Mouse (Mus musculus) frontal cortex, adult 2 months (tissue): ENCODE measurements at regions not wholly inside any gene's neighbourhood (a gene's known extent, or its start where the extent isn't known, plus 50 kb on each side); places are given as distances from the start of the nearest gene placed in this dataset.

ENCODE experiments used
- DNase-seq, 2 experiments: peaks; one replicate each; pipeline ENCODE4 v3.0.0; 2022; ENCODE audit warnings: low spot score in 1 of 2; ENCODE audit errors: extremely low spot score in 1 of 2

DNA sequence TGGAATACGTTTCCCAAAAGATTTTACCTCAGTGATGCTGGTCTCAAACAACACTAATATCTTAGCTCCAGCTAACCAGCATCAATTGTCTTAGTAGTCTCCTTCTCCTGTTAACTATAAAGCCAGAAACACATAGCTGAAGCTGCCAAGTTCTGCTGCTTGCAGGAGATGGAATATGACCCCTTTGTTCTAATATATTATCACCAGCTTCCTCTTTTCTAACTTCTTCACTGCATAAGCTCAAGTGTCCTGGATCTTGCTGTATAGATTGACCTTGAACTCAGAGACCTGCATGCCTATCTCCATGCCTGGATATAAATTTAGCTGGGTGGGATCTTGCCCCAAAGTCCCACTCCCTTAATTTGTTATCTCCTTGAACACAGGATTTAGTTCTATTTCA lies 94.8 kb downstream of the Rbm46 start:
- DNase-seq = no peak

DNA sequence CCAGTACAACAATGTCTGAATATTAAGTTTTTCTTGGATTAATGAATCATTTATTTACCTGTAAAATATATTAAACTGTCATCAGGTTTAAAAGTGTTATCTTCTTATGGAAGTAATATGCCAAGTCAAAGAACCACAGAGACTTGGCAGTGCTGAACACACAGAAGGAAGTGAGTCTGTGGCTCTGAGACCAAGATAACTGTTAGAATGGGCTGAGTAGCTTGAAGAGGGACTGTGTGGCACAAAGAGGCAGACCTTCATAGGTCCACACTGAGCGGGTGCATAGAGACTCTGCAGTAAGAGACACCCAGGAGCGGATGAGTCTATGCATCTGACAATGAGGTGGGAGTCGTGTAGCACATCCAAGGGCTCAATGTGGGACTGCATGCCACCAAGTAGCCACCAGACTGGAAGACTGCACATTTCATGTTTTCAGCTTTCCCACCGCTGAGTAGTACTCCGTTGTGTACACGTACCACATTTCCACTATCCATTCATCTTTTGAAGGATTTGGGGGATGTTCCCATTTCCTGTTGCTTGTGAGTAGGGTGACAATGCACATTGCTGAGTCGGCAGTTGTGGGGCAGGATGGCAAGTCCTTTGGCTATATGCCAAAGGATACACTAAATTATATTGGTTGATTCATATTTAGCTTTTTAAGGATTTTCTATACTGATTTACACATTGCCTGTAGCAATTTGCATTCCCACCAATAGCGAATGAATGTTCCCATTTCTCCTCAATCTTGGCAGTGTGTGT lies 105.6 kb downstream of the Rbm46 start:
- no peak for DNase-seq

DNA sequence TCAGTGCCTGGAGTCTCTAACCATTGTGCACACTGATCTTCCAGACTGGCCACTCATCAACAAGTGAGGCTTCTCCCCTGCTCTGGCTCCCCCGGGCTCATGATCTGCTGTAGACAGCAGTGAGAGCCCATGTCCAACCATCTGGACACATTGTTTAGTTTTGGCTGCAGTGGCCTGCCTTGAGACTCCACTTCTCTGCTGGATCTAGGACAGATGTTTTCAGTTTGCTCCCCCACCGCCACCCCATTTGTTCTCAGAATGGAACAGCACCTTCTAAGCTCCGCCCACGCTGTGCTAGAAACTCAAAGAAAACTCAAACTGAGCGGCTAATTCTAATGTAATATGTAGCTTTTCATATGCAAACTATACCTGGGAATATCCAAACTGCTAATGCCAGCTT lies 108.8 kb downstream of the Rbm46 start:
- peak; percentile 44 to 61 for DNase-seq

DNA sequence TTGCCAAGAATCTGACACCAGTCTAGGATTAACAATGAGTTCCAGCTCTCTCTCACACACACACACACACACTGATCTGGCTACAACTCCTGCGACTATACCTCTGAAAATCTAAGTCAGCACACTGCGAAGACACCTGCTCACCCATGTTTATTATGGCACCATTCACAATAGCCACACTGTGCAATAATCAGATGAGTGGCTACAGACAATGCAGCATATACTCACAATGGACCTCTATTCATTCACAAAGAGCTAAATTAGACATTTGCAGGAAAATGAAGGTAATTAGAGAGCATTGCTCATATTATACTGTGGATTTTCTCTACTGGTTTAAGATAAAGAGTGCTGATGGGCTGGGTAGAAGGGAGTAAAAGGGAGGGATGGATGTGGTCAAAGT lies 116.3 kb downstream of the Rbm46 start:
- no peak for DNase-seq

DNA sequence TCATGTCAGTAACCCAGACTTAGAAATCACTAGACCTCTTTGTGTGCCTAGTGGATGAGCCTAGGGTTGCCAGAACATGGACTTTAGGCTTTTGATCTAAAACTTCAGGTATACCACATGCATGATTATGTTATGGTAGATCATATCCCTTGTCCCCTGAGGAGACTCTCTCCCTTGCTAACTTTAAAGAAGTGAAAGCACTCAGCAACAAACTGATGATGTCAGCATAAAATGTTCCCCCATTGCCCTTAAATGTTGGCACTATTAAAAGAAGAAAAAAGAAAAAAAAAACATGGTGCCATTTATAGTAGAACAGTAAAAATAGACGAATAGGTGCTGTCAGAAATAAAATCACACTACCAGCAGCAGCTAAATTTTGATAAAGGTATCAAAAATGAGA lies 117.3 kb downstream of the Rbm46 start:
- no peak for DNase-seq

DNA sequence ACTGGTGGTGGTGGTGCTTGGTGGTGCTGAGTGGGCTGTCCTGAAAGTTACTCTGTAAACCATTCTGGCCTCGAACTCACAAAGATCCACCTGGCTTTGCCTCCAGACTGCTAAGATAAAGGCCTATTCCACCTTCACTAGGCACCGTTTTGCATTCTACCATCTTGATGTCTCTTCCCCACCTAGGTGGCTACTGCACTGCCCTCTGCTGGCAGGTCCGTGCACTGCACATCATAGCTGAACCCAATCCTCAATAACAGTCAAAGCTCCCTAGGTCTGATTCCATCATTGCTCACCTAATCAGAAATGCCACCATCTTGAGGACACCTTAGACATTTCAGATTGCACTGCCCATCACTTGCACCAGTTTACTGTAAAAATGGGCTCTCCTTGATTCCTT lies 150.7 kb downstream of the Rbm46 start:
- peak; percentile 5 to 63 for DNase-seq

DNA sequence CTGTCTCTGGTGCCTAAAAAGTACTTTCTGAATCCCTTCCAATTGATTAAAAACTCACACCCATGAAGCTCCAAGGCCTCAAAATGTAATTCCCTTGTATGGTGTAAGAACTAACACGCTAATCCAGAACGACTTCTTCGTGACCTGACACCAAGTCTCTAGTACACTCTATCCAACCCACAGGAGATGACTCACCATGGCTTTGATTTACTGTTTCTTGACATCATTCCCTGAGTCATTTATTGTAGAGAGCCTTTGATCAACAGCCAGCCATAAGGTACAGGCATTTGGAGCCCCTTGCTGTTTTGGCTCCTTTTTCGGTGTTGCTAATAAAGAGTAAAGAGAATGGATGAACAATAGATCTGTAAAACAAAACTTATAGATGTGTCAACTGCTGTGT lies 159.7 kb upstream of the Npy2r start:
- no peak for DNase-seq

DNA sequence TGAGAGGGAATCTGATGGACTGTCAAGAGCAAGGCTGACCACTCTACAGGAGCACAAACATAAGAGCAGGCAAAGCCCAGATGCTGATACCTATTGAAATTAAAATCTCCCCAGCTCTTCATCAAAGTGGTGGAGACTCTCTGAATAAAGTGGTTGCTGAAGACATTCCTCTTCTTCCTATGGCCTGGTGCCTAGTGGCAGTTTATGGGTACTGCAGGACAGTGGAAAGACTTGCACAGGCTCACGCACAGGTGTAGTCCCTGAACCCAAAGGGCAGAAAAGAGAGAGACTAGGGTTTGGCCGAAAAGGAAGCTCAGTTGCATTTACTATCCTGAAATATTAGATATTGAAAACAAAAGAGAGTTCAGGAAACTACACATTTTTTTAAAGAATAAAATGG lies 144.2 kb upstream of the Npy2r start:
- no peak for DNase-seq

DNA sequence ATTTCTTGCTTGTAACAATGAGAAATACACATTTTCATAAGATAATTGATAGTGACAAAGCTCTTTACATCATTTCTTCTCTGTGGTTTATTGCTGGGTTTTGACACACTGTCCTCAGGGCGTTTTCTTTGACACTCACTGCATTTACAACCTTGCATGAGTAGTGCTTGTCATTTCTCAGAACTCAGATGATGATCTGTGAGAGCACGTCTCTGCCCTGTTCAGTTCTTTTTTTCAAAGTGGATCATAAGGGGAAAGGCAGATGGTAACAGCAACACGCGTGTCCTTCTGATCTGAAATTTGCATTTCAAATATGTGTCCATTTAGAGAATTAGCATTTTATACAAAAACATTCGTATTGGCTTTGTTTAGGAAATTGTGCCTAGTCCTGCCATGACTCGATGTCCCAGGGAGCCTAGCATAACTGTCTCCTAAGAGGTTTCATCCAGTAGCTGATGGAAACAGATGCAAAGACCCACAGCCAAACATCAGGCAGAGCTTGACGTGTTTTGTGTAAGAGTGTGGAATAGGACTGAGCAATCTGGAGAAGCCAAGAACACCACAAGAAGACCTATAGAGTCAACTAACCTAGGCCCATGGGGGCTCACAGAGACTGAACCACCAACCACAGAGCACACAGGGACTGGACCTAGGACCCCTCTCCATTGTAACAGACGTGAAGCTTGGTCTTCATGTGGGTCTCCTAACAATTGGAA lies 108.4 kb upstream of the Npy2r start:
- no peak for DNase-seq

DNA sequence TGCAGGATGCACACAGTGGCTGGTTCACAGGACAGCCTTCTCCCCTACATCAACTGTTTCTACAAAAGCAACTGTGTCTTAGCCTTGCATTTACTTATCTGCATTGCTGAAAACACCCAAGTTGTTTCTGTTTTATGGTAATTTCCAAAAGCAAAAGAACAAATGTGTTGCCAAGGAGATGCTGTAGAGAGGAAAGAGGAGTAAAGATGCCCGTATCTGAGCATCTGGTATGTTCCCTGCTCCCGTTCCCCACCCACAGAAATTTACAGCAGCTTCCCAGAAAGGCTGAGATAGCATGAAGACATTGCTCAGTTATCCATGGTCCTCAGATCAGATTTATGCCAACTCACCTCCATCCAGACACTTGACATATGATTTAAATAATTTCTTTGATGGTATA lies 104.5 kb upstream of the Npy2r start:
- peak; percentile 63 to 70 for DNase-seq

DNA sequence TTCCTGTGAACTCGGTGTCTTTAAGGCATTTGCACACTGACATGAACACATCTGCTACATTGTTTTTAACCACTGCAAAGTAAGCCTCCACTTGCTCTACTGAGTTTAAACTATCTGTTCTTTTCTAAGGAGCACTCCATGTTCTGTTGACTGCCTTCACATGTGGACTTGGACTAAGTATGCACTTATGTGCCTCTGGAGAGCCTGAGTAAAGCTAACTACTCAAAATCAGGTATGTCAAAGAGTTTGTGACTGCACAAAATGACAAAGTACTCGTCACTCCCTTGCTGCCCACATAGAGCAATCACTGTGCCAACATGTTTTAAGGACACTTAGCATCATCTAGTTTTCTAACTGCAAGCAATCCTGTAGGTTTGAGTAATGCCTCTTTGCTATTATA lies 92.2 kb upstream of the Npy2r start:
- DNase-seq = no peak

DNA sequence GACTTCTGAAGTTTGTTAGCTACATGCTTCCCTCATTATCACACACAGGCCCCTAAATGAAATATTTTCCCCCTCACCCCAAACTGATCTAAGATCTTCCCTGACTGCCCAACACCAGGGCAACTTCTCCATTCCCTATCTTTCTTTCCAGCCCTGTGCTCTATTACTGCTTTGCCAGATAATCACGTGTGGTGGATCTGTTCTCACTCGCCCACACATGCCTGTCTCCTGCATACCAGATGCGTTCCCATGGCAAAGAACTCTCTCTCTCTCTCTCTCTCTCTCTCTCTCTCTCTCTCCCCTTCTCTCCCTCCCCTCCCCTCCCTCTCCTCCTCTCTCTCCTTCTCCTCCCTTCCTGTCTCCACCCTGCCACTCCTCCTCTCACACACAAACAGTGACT lies 88.8 kb upstream of the Npy2r start:
- peak in 1 of 2 experiments; percentile 53 for DNase-seq

DNA sequence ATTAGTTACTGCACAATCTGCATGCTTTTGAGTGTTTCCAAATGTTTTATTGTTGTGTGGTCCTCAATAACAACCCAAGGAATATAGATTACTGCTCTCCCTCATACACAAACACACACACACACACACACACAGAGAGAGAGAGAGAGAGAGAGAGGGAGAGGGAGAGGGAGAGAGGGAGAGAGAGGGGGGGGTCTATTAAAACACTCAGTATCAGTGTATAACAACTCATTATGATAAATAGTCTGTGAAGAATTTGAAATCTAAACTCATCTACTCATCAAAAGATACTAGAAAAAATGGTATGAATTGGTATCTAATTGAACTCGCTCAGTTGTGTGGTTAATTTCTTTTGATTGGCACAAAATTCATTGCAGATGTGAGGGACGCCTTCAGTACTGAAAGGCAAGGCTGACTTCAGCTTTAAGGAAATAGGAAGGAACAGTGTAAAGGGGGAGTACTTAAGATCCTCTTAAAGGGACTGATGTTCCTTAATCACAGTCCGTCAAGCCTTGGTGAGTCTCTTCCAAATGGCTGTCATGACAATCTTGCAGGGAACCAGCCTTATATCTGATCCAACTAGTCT lies 72.6 kb upstream of the Npy2r start:
- no peak for DNase-seq

DNA sequence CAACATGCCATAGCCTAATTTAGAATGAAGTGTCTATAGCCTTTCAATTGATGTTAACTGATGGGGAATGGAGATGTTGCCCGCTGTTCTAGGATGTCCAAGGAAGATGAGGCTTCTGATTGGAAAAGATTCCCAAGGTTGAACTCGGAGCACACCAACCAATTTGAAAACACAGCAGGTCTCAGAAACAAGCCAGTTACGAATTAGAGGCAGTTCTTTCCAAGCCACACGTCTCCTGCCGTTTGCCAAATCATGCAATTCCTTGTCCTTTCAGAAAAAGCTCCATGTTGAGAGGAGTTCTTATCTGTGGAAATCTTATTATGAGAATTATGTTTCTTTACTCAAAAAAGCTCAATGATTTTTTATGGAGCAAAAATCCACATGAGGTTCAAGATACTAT lies 71.5 kb upstream of the Npy2r start:
- no peak for DNase-seq

DNA sequence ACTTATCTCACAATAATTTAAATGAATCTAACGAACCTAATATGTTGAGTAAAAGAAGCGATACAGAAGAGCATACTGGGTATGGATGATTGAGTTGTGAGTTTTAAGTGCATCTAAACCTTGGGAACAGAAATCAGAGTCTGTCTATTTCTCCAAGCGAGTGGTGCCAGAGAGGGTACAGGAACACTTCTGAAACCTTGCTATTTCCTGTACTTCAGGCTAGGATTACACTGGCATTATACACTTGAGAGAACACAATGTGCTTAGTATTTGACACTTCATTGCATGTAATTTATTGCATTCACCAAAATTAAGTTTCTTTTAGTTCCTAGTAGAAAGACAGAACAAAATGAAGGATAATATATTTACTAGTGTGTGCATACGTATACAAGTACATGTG lies 54.0 kb upstream of the Npy2r start:
- no peak for DNase-seq

DNA sequence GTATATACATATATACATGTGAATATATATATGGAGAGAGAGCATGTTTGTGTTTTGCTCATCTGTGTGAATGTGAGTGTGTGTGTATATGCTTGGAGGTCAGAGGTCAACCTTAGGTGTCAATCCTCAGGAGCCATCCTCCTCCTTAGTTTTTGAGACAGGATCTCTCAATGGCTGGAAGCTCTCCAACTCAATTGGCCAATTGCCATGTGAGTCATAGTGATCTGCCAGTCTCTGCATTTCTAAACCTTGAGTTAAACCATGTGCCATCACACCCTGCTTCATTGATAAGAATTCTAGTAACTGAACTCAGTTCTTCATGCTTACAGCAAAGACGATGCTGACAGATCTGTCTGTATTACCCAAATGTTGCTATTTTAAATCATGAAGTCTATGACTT lies 50.8 kb upstream of the Npy2r start:
- DNase-seq = no peak
